Mouse (Mus musculus) hindbrain, embryonic 15.5 days (tissue): ENCODE measurements at regions not wholly inside any gene's neighbourhood (a gene's known extent, or its start where the extent isn't known, plus 50 kb on each side); places are given as distances from the start of the nearest gene placed in this dataset.

Experiments
- ATAC-seq: fragments of 200-750 bp; cut with Nextera tagmentation; 2 replicates; pipeline ENCODE4 v1.8.0; 2017; ENCODE audit warnings: low read depth, moderate number of reproducible peaks, moderate TSS enrichment; ENCODE audit not compliant: low FRiP score
- H3K27ac ChIP-seq: fragments of 300-500 bp; sonication (generic); replicated peaks from 2 replicates; pipeline ENCODE4 v1.5.1; 2015; ENCODE audit warnings: mild to moderate bottlenecking, inconsistent platforms
- H3K27me3 ChIP-seq: fragments of 300-500 bp; sonication (generic); 2 replicates; pipeline ENCODE4 v1.6.1; 2015; ENCODE audit warnings: control low read depth, inconsistent platforms
- H3K36me3 ChIP-seq: fragments of 300-500 bp; sonication (generic); 2 replicates; pipeline ENCODE4 v1.6.1; 2015; ENCODE audit warnings: control low read depth, inconsistent platforms
- H3K4me1 ChIP-seq: fragments of 300-500 bp; sonication (generic); replicated peaks from 2 replicates; pipeline ENCODE4 v1.6.1; 2015; ENCODE audit warnings: control low read depth, inconsistent platforms
- H3K4me2 ChIP-seq: fragments of 300-500 bp; sonication (generic); 2 replicates; pipeline ENCODE4 v1.6.1; 2015; ENCODE audit warnings: moderate library complexity, mild to moderate bottlenecking, inconsistent platforms
- H3K4me3 ChIP-seq: fragments of 300-500 bp; sonication (generic); 2 replicates; pipeline ENCODE4 v1.5.1; 2015; ENCODE audit warnings: mild to moderate bottlenecking, inconsistent platforms
- H3K9ac ChIP-seq: fragments of 300-500 bp; sonication (generic); 2 replicates; pipeline ENCODE4 v1.6.1; 2015; ENCODE audit warnings: inconsistent platforms
- H3K9me3 ChIP-seq: fragments of 300-500 bp; sonication (generic); 2 replicates; pipeline ENCODE4 v1.6.1; 2016; ENCODE audit warnings: control low read depth, inconsistent platforms
- WGBS: fragments of 180-500 bp; shearing (Covaris S2); methylation state at CpG from one replicate; pipeline ENCODE4 v1.1.7; 2015; 5-methylcytosine and 5-hydroxymethylcytosine counted together

- WGBS: 34% methylated on average over 5 of the region's 5 CpGs
- peaks cover 60% of the 10 kb centered on the region for H3K4me1 ChIP-seq
- H3K4me3 ChIP-seq: 0 out of 2 replicates have a peak overlapping the region, but pooled peaks have one; percentile 35
- ATAC-seq: no peak
- H3K27me3 ChIP-seq: peaks cover 5% of the 10 kb centered on the region; the same call in 1 of the 2 replicates
- no peaks in the 10 kb centered on the region for H3K36me3 ChIP-seq
- peak overlapping the region; percentile 72 for H3K9ac ChIP-seq
- H3K9me3 ChIP-seq: no peaks in the 10 kb centered on the region
- H3K27ac ChIP-seq: peak overlapping the region; percentile 99
- peak overlapping the region; percentile 69 for H3K4me2 ChIP-seq
Observed at GRCm38 (mm10) chr15:85652431-85652830, 70.2 kb upstream of the Wnt7b start.

GRCm38 (mm10) chr15:85652871-85653337 is 70.6 kb upstream of the Wnt7b start:
- H3K4me3 ChIP-seq: peak overlapping the region; percentile 35
- peak overlapping the region; percentile 72 for H3K9ac ChIP-seq
- peaks cover 5% of the 10 kb centered on the region; the same call in 1 of the 2 replicates for H3K27me3 ChIP-seq
- peak overlapping the region; percentile 99 for H3K27ac ChIP-seq
- no peaks in the 10 kb centered on the region for H3K36me3 ChIP-seq
- ATAC-seq: peak; percentile 42
- H3K9me3 ChIP-seq: no peaks in the 10 kb centered on the region
- H3K4me2 ChIP-seq: peak overlapping the region; percentile 69
- peaks cover 60% of the 10 kb centered on the region for H3K4me1 ChIP-seq
- WGBS: 20% methylated on average over 9 of the region's 9 CpGs

GRCm38 (mm10) chr15:85653421-85654401 is 71.4 kb upstream of the Wnt7b start:
- peaks cover 7% of the 10 kb centered on the region; the same call in 1 of the 2 replicates for H3K27me3 ChIP-seq

DNA sequence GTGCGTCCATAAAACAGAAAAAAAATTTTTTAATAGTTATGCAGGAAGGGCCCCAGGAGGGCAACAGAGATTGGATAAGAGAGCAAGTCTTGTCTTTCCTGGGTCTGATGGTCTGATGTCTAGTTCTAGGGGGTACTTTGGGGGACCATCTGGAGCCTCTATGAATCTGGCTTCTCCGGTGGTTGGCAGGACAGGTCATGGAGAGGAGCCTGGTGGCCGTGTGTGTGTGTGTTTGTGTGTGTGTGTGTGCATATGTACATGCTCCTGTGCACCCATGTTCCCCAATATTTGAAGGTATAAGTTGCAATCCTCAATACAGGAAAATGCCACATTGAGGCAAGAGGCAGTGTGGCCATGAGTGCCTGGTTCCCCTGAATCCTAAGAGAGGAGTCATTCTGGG is 72.5 kb upstream of the Wnt7b start:
- peaks cover 58% of the 10 kb centered on the region for H3K4me1 ChIP-seq
- H3K9me3 ChIP-seq: no peaks in the 10 kb centered on the region
- 66% methylated on average over 3 of the region's 3 CpGs for whole genome bisulfite sequencing

More at GRCm38 (mm10) chr15:85653421-85654401, 71.4 kb upstream of the Wnt7b start:
- Histone ChIP-seq H3K9ac (peak overlapping the region; percentile 72), H3K4me2 (peak overlapping the region; percentile 69), H3K9me3 (no peaks in the 10 kb centered on the region), H3K4me1 (peaks cover 60% of the 10 kb centered on the region), H3K36me3 (no peaks in the 10 kb centered on the region), H3K27ac (peak overlapping the region; percentile 99), H3K4me3 (peak overlapping the region; percentile 35)
- ATAC-seq: peak; percentile 86
- WGBS: 19% methylated on average over 32 of the region's 32 CpGs

DNA sequence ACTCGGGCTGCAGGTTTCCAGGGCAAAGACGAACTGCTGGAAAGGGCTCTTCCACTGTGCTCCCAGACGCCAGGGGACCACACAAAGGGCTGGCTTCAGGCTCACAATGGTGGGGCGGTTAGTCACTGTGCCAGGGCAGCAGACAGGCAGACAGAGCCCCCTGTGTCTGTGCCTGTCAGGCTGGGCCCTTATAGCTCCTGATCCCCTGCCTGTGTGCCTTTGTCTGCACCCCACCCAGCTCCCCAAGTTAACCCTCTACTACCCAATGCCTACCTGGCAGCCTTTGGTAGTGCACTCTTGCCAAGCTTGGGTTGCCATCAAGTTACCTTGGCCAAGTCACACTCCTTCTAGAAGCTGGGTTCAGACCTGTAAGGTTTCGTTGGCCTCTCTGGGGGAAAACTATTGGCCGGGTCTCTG is 73.5 kb upstream of the Wnt7b start:
- 25% methylated on average over 6 of the region's 6 CpGs for WGBS
- peaks cover 64% of the 10 kb centered on the region for H3K4me1 ChIP-seq

More for the DNA sequence above, 72.5 kb upstream of the Wnt7b start:
- no peak overlapping the region for H3K4me3 ChIP-seq
- H3K36me3 ChIP-seq: no peaks in the 10 kb centered on the region
- H3K4me2 ChIP-seq: peak overlapping the region; percentile 69
- H3K9ac ChIP-seq: no peak overlapping the region
- H3K27me3 ChIP-seq: peaks cover 13% of the 10 kb centered on the region
- no peak for ATAC-seq
- H3K27ac ChIP-seq: peak overlapping the region; percentile 99

GRCm38 (mm10) chr15:85656852-85657251 is 74.6 kb upstream of the Wnt7b start:
- Histone ChIP-seq H3K4me1 (peaks cover 61% of the 10 kb centered on the region), H3K4me3 (no peak overlapping the region), H3K36me3 (no peaks in the 10 kb centered on the region), H3K4me2 (peak overlapping the region; percentile 7; the same call in 1 of the 2 replicates), H3K27ac (peak overlapping the region; percentile 57; the same call in 1 of the 2 replicates), H3K27me3 (peaks cover 28% of the 10 kb centered on the region), H3K9ac (no peak overlapping the region), H3K9me3 (no peaks in the 10 kb centered on the region)
- WGBS: 68% methylated on average over 6 of the region's 6 CpGs
- ATAC-seq: no peak

More for the DNA sequence above, 73.5 kb upstream of the Wnt7b start:
- Histone ChIP-seq H3K4me2 (peak overlapping the region; percentile 69), H3K27ac (peak overlapping the region; percentile 99), H3K27me3 (peaks cover 20% of the 10 kb centered on the region), H3K36me3 (no peaks in the 10 kb centered on the region), H3K4me3 (no peak overlapping the region), H3K9me3 (no peaks in the 10 kb centered on the region), H3K9ac (no peak overlapping the region)
- ATAC-seq: peak; percentile 57

DNA sequence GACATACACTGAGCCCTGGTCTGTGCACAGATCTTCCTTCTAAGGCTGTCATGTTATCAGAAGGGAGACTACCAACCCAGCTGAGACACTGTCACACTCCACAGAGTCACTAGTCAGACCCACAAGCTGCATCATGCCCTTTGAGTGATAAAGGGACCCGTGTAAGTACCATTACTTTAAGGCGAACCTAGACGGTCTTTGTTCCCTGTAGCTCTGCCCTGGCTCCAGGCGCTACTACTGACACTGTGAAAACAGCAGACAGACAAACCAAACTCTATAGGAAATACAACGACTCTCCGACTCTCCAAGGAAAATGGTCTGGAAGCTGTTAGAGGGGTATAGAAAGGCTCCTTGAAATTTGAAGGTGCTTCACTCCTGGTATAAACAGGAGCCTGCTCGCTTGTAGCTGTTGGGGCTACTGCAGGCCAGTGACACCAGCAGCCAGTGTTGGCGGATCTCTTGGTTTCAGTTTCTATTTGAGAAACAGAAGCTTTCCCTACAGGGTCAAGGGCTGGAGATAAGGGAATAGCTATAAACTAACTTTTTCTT is 75.2 kb upstream of the Wnt7b start:
- Histone ChIP-seq H3K27me3 (peaks cover 35% of the 10 kb centered on the region), H3K4me3 (no peak overlapping the region), H3K27ac (peak overlapping the region; percentile 57; the same call in 1 of the 2 replicates), H3K4me1 (peaks cover 54% of the 10 kb centered on the region), H3K9me3 (no peaks in the 10 kb centered on the region), H3K9ac (no peak overlapping the region), H3K4me2 (peak overlapping the region; percentile 7; the same call in 1 of the 2 replicates), H3K36me3 (no peaks in the 10 kb centered on the region)
- ATAC-seq: no peak
- WGBS: 70% methylated on average over 8 of the region's 8 CpGs

DNA sequence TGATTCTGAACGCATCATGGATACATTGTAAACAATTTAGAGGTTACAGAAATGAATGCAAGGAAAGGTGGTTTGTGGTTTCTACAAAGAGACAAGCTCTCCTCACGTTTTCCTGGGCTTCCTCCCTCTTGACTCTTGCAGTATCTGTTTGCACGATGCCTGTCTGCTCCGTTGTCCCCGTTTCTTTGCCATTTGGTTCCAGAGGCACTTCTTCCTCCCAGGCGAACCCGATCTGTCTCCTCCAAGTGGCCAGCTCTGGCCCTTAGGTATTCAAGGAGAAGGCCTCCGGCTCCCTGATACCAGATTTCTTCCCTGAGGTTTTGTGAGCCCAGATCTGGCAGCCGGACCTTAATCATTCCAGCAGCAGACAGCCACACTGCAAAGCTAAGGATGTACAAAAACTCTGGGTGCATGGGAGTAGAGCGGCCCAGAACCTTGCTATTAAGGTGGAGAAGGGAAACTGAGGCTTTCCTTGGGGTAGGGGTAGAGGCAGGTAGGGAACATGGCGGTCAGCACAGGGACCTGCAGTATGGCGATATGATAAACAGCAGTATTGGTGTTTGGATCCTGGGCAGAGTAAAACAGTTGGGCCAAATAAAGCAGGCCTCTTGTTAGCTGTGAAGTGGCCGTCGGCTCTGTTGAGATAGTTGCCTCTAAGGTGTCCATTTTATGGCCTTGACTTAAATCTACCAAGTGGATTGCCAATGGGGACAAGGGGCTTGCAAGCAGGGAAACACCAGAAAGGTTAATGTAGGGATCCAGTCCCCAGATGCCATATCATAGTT is 76.0 kb upstream of the Wnt7b start:
- Histone ChIP-seq H3K9me3 (no peaks in the 10 kb centered on the region), H3K9ac (no peak overlapping the region), H3K27ac (no peak overlapping the region), H3K27me3 (peaks cover 43% of the 10 kb centered on the region), H3K36me3 (no peaks in the 10 kb centered on the region), H3K4me3 (no peak overlapping the region), H3K4me2 (no peak overlapping the region), H3K4me1 (peaks cover 47% of the 10 kb centered on the region)
- ATAC-seq: no peak
- 84% methylated on average over 14 of the region's 14 CpGs for WGBS

GRCm38 (mm10) chr15:85660528-85661392 is 74.0 kb upstream of the Ppara start:
- ATAC-seq: peak; percentile 44; the same call in 1 of the 2 replicates
- H3K27ac ChIP-seq: no peak overlapping the region
- H3K4me2 ChIP-seq: peak overlapping the region; percentile 29; the same call in 1 of the 2 replicates
- no peak overlapping the region for H3K9ac ChIP-seq
- no peaks in the 10 kb centered on the region for H3K36me3 ChIP-seq
- no peaks in the 10 kb centered on the region for H3K9me3 ChIP-seq
- 0 out of 2 replicates have a peak overlapping the region, but pooled peaks have one; percentile 11 for H3K4me3 ChIP-seq
- 11% methylated on average over 43 of the region's 45 CpGs for WGBS
- H3K4me1 ChIP-seq: peaks cover 23% of the 10 kb centered on the region
- H3K27me3 ChIP-seq: peaks cover 58% of the 10 kb centered on the region

DNA sequence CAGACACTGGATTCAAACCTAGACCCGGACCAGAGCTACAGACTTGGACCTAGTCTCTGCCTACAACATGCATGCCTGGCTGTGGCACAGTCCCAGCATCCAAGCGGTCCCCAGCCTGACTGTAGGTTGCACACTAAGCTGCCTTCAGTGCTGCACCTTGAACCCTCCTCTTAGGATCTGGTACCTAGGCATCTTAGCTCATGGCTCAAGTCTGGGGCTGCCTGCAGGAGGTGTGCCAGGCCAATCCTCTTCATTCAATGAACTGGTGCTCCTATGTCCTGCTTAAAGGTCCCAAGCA is 73.4 kb upstream of the Ppara start:
- Histone ChIP-seq H3K27ac (no peak overlapping the region), H3K27me3 (peaks cover 59% of the 10 kb centered on the region), H3K4me3 (no peak overlapping the region), H3K4me2 (no peak overlapping the region), H3K9ac (no peak overlapping the region), H3K4me1 (peaks cover 18% of the 10 kb centered on the region), H3K36me3 (no peaks in the 10 kb centered on the region), H3K9me3 (no peaks in the 10 kb centered on the region)
- 75% methylated on average over 2 of the region's 2 CpGs for WGBS
- ATAC-seq: no peak

DNA sequence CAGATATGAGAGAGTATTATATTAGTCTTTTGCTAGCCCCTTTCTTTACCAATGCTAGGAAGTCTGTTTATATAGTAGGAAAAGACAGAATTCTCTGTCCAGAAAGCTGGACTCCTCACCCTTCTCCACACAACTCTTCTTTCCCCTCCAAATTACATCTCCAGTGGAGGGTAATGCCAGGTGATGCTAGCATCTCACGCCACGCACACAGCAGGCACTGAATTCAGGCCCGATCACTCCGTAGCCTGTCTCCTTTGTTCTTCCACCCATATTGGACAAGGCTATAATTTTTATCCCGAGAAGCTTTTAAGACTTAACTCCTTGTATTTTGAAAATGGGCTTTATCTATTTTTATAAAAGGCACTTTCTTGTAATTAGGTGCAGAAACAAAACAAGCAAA is 73.0 kb upstream of the Ppara start:
- H3K27me3 ChIP-seq: peaks cover 62% of the 10 kb centered on the region
- ATAC-seq: no peak
- H3K9ac ChIP-seq: no peak overlapping the region
- peaks cover 18% of the 10 kb centered on the region for H3K4me1 ChIP-seq
- H3K4me2 ChIP-seq: no peak overlapping the region
- 88% methylated on average over 5 of the region's 5 CpGs for WGBS
- no peaks in the 10 kb centered on the region for H3K36me3 ChIP-seq
- H3K4me3 ChIP-seq: no peak overlapping the region
- H3K27ac ChIP-seq: no peak overlapping the region
- H3K9me3 ChIP-seq: no peaks in the 10 kb centered on the region
